Mouse (Mus musculus) MEL (cell line): Measurements from ENCODE around the gene Aldh16a1. TPM values are rescaled to one million over a fixed set of nuclear protein-coding genes. Genes with fewer than 3 reads are reported as not detected.
A peak's percentile ranks its signal among the peaks of the same experiment; 100 is the strongest.

Source experiments
- DNase-seq: peaks from one replicate; pipeline ENCODE4 v3.0.0; 2011; ENCODE audit warnings: low read depth, low spot score
- H3K27ac ChIP-seq: 2 replicates; pipeline ENCODE4 v1.5.1; 2012; ENCODE audit warnings: low read depth, mild to moderate bottlenecking, control low read depth, low read length, moderate library complexity; ENCODE audit not compliant: control insufficient read depth
- H3K27me3 ChIP-seq, 2 experiments: fragments of 150-350 bp in 1 of 2; sonication (generic) in 1 of 2; 2 replicates each; pipeline ENCODE4 v1.6.1; 2012; ENCODE audit warnings: low read length in 2 of 2, mild to moderate bottlenecking in 2 of 2, improper control_type of control experiment in 1 of 2, moderate library complexity in 1 of 2; ENCODE audit not compliant: insufficient read depth in 2 of 2, control insufficient read depth in 1 of 2
- H3K36me3 ChIP-seq, 2 experiments: 2 replicates each; pipeline ENCODE4 v1.6.1; 2012 to 2014; ENCODE audit warnings: low read length in 2 of 2, improper control_type of control experiment in 1 of 2, inconsistent platforms in 1 of 2, mild to moderate bottlenecking in 1 of 2; ENCODE audit not compliant: insufficient read depth in 2 of 2, control insufficient read depth in 1 of 2
- H3K4me1 ChIP-seq, 2 experiments: fragments of 150-350 bp in 1 of 2; sonication (generic) in 1 of 2; 2 replicates each; pipeline ENCODE4 v1.6.1; 2012; ENCODE audit warnings: low read length in 2 of 2, improper control_type of control experiment in 1 of 2, mild to moderate bottlenecking in 1 of 2; ENCODE audit not compliant: insufficient read depth in 2 of 2, control insufficient read depth in 1 of 2
- H3K4me3 ChIP-seq, 2 experiments: fragments of 150-350 bp in 1 of 2; sonication (generic) in 1 of 2; 2 replicates each; pipeline ENCODE4 v1.5.1; 2012; ENCODE audit warnings: low read depth in 2 of 2, low read length in 2 of 2, mild to moderate bottlenecking in 2 of 2, moderate library complexity in 2 of 2, control low read depth in 1 of 2, improper control_type of control experiment in 1 of 2; ENCODE audit not compliant: control insufficient read depth in 1 of 2, insufficient read depth in 1 of 2
- H3K79me2 ChIP-seq: 2 replicates; pipeline ENCODE4 v1.6.1; 2012; ENCODE audit warnings: mild to moderate bottlenecking, low read length, moderate library complexity; ENCODE audit not compliant: control insufficient read depth, poor library complexity, insufficient read depth
- H3K9ac ChIP-seq: 2 replicates; pipeline ENCODE4 v1.6.1; 2012; ENCODE audit warnings: low read depth, mild to moderate bottlenecking, control low read depth, low read length, moderate library complexity; ENCODE audit not compliant: control insufficient read depth, poor library complexity, severe bottlenecking
- H3K9me3 ChIP-seq: fragments of 150-350 bp; sonication (generic); replicated peaks from 2 replicates; pipeline ENCODE4 v1.6.1; 2012; ENCODE audit warnings: mild to moderate bottlenecking, low read length, improper control_type of control experiment, moderate library complexity; ENCODE audit not compliant: insufficient read depth
- CHD1 ChIP-seq: IDR thresholded peaks from 2 replicates; pipeline ENCODE4 v1.6.1; 2012; ENCODE audit warnings: low read depth, mild to moderate bottlenecking, inconsistent platforms, low read length, improper control_type of control experiment
- CHD2 ChIP-seq: IDR thresholded peaks from 2 replicates; pipeline ENCODE4 v1.6.1; 2011; ENCODE audit warnings: low read length, improper control_type of control experiment
- CTCF ChIP-seq, 3 experiments: IDR thresholded peaks in 2 of 3; conservative IDR thresholded peaks in 1 of 3; 2 replicates each; pipeline ENCODE4 v1.5.1; 2011 to 2012; ENCODE audit warnings: low read length in 3 of 3, low read depth in 2 of 3, mild to moderate bottlenecking in 2 of 3, improper control_type of control experiment in 1 of 3, inconsistent platforms in 1 of 3, mixed read lengths in 1 of 3, moderate library complexity in 1 of 3; ENCODE audit not compliant: control insufficient read depth in 1 of 3, insufficient read depth in 1 of 3, poor library complexity in 1 of 3, severe bottlenecking in 1 of 3
- HCFC1 ChIP-seq: IDR thresholded peaks from 2 replicates; pipeline ENCODE4 v1.6.1; 2012; ENCODE audit warnings: low read depth, mild to moderate bottlenecking, inconsistent platforms, low read length, improper control_type of control experiment, moderate library complexity
- JUND ChIP-seq: IDR thresholded peaks from 2 replicates; pipeline ENCODE4 v1.6.1; 2011; ENCODE audit warnings: low read depth, mild to moderate bottlenecking, improper control_type of control experiment, low read length
- MAFK ChIP-seq: IDR thresholded peaks from 2 replicates; pipeline ENCODE4 v1.6.1; 2011; ENCODE audit warnings: low read depth, mild to moderate bottlenecking, low read length, improper control_type of control experiment, borderline replicate concordance
- MAX ChIP-seq: IDR thresholded peaks from 2 replicates; pipeline ENCODE4 v1.6.1; 2011; ENCODE audit warnings: low read length, improper control_type of control experiment
- MAZ ChIP-seq: IDR thresholded peaks from 2 replicates; pipeline ENCODE4 v1.6.1; 2012; ENCODE audit warnings: low read depth, mild to moderate bottlenecking, inconsistent platforms, low read length, improper control_type of control experiment
- MEF2A ChIP-seq: IDR thresholded peaks from 2 replicates; pipeline ENCODE4 v1.6.1; 2014; ENCODE audit warnings: low read depth, mild to moderate bottlenecking, inconsistent platforms, low read length, improper control_type of control experiment; ENCODE audit not compliant: poor library complexity, insufficient replicate concordance, severe bottlenecking; ENCODE audit errors: extremely low read depth
- POLR2A ChIP-seq, 2 experiments: IDR thresholded peaks; 2 replicates each; pipeline ENCODE4 v1.6.1; 2011 to 2012; ENCODE audit warnings: low read length in 2 of 2, mild to moderate bottlenecking in 2 of 2, control low read depth in 1 of 2, improper control_type of control experiment in 1 of 2, low read depth in 1 of 2, moderate library complexity in 1 of 2; ENCODE audit not compliant: control insufficient read depth in 1 of 2, insufficient read depth in 1 of 2, poor library complexity in 1 of 2
- RAD21 ChIP-seq: IDR thresholded peaks from 2 replicates; pipeline ENCODE4 v1.6.1; 2011; ENCODE audit warnings: mild to moderate bottlenecking, low read depth, low read length, improper control_type of control experiment
- RCOR1 ChIP-seq: IDR thresholded peaks from 2 replicates; pipeline ENCODE4 v1.6.1; 2012; ENCODE audit warnings: low read depth, mild to moderate bottlenecking, inconsistent platforms, low read length, improper control_type of control experiment
- SIN3A ChIP-seq: IDR thresholded peaks from 2 replicates; pipeline ENCODE4 v1.6.1; 2012; ENCODE audit warnings: low read length, improper control_type of control experiment, inconsistent platforms
- TAL1 ChIP-seq: IDR thresholded peaks from 2 replicates; pipeline ENCODE4 v1.6.1; 2012; ENCODE audit warnings: mild to moderate bottlenecking, inconsistent platforms, low read length, moderate library complexity, mixed read lengths
- TBP ChIP-seq: IDR thresholded peaks from 2 replicates; pipeline ENCODE4 v1.8.0; 2011; ENCODE audit warnings: low read depth, low read length, improper control_type of control experiment
- UBTF ChIP-seq: IDR thresholded peaks from 2 replicates; pipeline ENCODE4 v1.6.1; 2012; ENCODE audit warnings: low read depth, mild to moderate bottlenecking, inconsistent platforms, low read length, improper control_type of control experiment, moderate library complexity, borderline replicate concordance; ENCODE audit not compliant: insufficient read depth
- USF1 ChIP-seq: IDR thresholded peaks from 2 replicates; pipeline ENCODE4 v1.6.1; 2014; ENCODE audit warnings: low read depth, mild to moderate bottlenecking, inconsistent platforms, low read length, improper control_type of control experiment, moderate library complexity
- ZC3H11A ChIP-seq: IDR thresholded peaks from 2 replicates; pipeline ENCODE4 v1.6.1; 2012; ENCODE audit warnings: low read depth, mild to moderate bottlenecking, inconsistent platforms, low read length, improper control_type of control experiment
- ZKSCAN1 ChIP-seq: IDR thresholded peaks from 2 replicates; pipeline ENCODE4 v1.6.1; 2012; ENCODE audit warnings: low read depth, mild to moderate bottlenecking, inconsistent platforms, low read length, improper control_type of control experiment, moderate library complexity
- ZMIZ1 ChIP-seq: IDR thresholded peaks from 2 replicates; pipeline ENCODE4 v1.6.1; 2012; ENCODE audit warnings: low read depth, mild to moderate bottlenecking, inconsistent platforms, low read length, improper control_type of control experiment, moderate library complexity
- ZNF384 ChIP-seq: IDR thresholded peaks from 2 replicates; pipeline ENCODE4 v1.6.1; 2012; ENCODE audit warnings: low read depth, mild to moderate bottlenecking, inconsistent platforms, low read length, improper control_type of control experiment
- polyA plus RNA-seq, 2 experiments: library from polyadenylated mRNA; stranded (reverse) in 1 of 2; unstranded in 1 of 2; fragments of >175 nt in 1 of 2; fragments of >200 nt in 1 of 2; gene quantifications; 2 replicates each; pipeline versions ENCODE4 v1.2.1 to v1.2.4; 2012; ENCODE audit warnings: low replicate concordance in 2 of 2, low read depth in 1 of 2; ENCODE audit not compliant: insufficient read length in 2 of 2, insufficient read depth in 1 of 2, missing spikeins in 1 of 2
- total RNA-seq: library from RNA; depleted of rRNA; stranded (reverse); fragments of 300-350 nt; gene quantifications from 2 replicates; pipeline ENCODE4 v1.2.3, GENCODE M21; 2012

Gene Aldh16a1
- total and polyA plus RNA-seq, 3 experiments: 33.9 to 61.6 TPM; not detected in 1

- Histone ChIP-seq H3K27ac (no peak overlapping the region), H3K36me3 (peaks cover 0 to 12% of the 10 kb centered on the region in 2 experiments; a peak in 2 of 4 replicates), H3K9me3 (no peaks in the 10 kb centered on the region), H3K27me3 (no peaks in the 10 kb centered on the region), H3K9ac (no peak overlapping the region)
- no peak for TF ChIP-seq USF1
- TF ChIP-seq POLR2A (IDR thresholded peaks at IDR 0.05; ENCODE audit: control insufficient read depth in 1 of 2, insufficient read depth in 1 of 2, low read depth in 1 of 2, low read length in 2 of 2, poor library complexity in 1 of 2): no peak
- no peak for TF ChIP-seq CTCF (IDR thresholded peaks at IDR 0.05 in 2 of 3, conservative IDR thresholded peaks at IDR 0.05 in 1 of 3; ENCODE audit: control insufficient read depth in 1 of 3, insufficient read depth in 1 of 3, low read depth in 2 of 3, low read length in 3 of 3, poor library complexity in 1 of 3, severe bottlenecking in 1 of 3)
- no peak for TF ChIP-seq MAX
- no peak for TF ChIP-seq CHD2
- no peak for TF ChIP-seq ZMIZ1
- TF ChIP-seq, all 39 proteins: peak for 0
- Histone ChIP-seq H3K4me3 (no peak overlapping the region), H3K79me2 (no peaks in the 10 kb centered on the region; the same call in 1 of the 2 replicates), H3K4me1 (peaks cover 5 to 20% of the 10 kb centered on the region in 2 experiments)
- peak; percentile 36 for DNase-seq
These were observed 60.9 kb downstream of the Aldh16a1 start for GRCm38 (mm10) chr7:45093516-45093905.

- Histone ChIP-seq H3K4me1 (peaks cover 3 to 16% of the 10 kb centered on the region in 2 experiments), H3K36me3 (peaks cover 0 to 12% of the 10 kb centered on the region in 2 experiments; a peak in 2 of 4 replicates)
- TF ChIP-seq SIN3A (no peak), RCOR1 (no peak), MAX (no peak), CTCF (IDR thresholded peaks at IDR 0.05 in 2 of 3, conservative IDR thresholded peaks at IDR 0.05 in 1 of 3; ENCODE audit: control insufficient read depth in 1 of 3, insufficient read depth in 1 of 3, low read depth in 2 of 3, low read length in 3 of 3, poor library complexity in 1 of 3, severe bottlenecking in 1 of 3) (no peak), MEF2A (no peak), TAL1 (no peak), USF1 (no peak), ZC3H11A (no peak), MAFK (no peak), MAZ (no peak), CHD1 (no peak), JUND (no peak), ZKSCAN1 (no peak), ZNF384 (no peak), HCFC1 (no peak), TBP (no peak), CHD2 (no peak), UBTF (no peak), RAD21 (no peak)
- TF ChIP-seq, all 39 proteins: peak for 0
- H3K9ac ChIP-seq: peak overlapping the region; percentile 49
- H3K27me3 ChIP-seq: no peaks in the 10 kb centered on the region
- H3K4me3 ChIP-seq: peak overlapping the region; percentile 19 to 35; a peak in 3 of 4 replicates
- H3K79me2 ChIP-seq: no peaks in the 10 kb centered on the region; the same call in 1 of the 2 replicates
- no peak overlapping the region for H3K27ac ChIP-seq
- DNase-seq: no peak
- no peaks in the 10 kb centered on the region for H3K9me3 ChIP-seq
These were observed 61.4 kb downstream of the Aldh16a1 start for GRCm38 (mm10) chr7:45092828-45093515.
